Mouse (Mus musculus): ENCODE data around the gene Gm9195. TPM values are rescaled to one million over a fixed set of nuclear protein-coding genes. Genes with fewer than 3 reads are reported as not detected.

Gm9195 gene
- polyA plus RNA-seq, 1 experiment = not detected

Other genes starting within 250 kb of the Gm9195 start
- gene Fndc3a, start 218.2 kb upstream of the Gm9195 start, polyA plus RNA-seq (2012; ENCODE audit: insufficient read depth, insufficient read length, missing spikeins) = 8.8 and 9.0 TPM in 2 replicates

Data from brown adipose tissue, adult 24 weeks (tissue).